Mouse (Mus musculus) intestine, postnatal 0 days (tissue): ENCODE data around the gene Rhox4f. TPM values are rescaled to one million over a fixed set of nuclear protein-coding genes. Genes with fewer than 3 reads are reported as not detected.
"Not testable (repeated sequence)": the region's sequence is repeated elsewhere in the genome, so short reads cannot be mapped to it uniquely, and the experiment has no call there.

Experiments
- ATAC-seq: fragments of 200-750 bp; cut with Nextera tagmentation; 2 replicates; pipeline ENCODE4 v1.8.0; 2017; ENCODE audit warnings: mild to moderate bottlenecking, moderate TSS enrichment, moderate library complexity
- H3K27ac ChIP-seq: fragments of 300-500 bp; sonication (generic); 2 replicates; pipeline ENCODE4 v1.5.1; 2014; ENCODE audit warnings: mild to moderate bottlenecking, low read depth, low read length, moderate library complexity
- H3K27me3 ChIP-seq: fragments of 300-500 bp; sonication (generic); replicated peaks from 2 replicates; pipeline ENCODE4 v1.6.1; 2014; ENCODE audit warnings: low read length, mixed read lengths; ENCODE audit not compliant: control insufficient read depth, insufficient read depth
- H3K36me3 ChIP-seq: fragments of 300-500 bp; sonication (generic); 2 replicates; pipeline ENCODE4 v1.6.1; 2014; ENCODE audit warnings: mild to moderate bottlenecking, moderate library complexity; ENCODE audit not compliant: control insufficient read depth, insufficient read depth
- H3K4me1 ChIP-seq: fragments of 300-500 bp; sonication (generic); replicated peaks from 2 replicates; pipeline ENCODE4 v1.6.1; 2014; ENCODE audit warnings: antibody characterized with exemption, low read length, mixed read lengths; ENCODE audit not compliant: control insufficient read depth, insufficient read depth
- H3K4me2 ChIP-seq: fragments of 300-500 bp; sonication (generic); replicated peaks from 2 replicates; pipeline ENCODE4 v1.6.1; 2014; ENCODE audit warnings: low read depth, mild to moderate bottlenecking, moderate library complexity
- H3K4me3 ChIP-seq: fragments of 300-500 bp; sonication (generic); 2 replicates; pipeline ENCODE4 v1.5.1; 2014; ENCODE audit warnings: low read depth, low read length
- H3K9ac ChIP-seq: fragments of 300-500 bp; sonication (generic); 2 replicates; pipeline ENCODE4 v1.6.1; 2014; ENCODE audit warnings: mild to moderate bottlenecking, low read depth, low read length
- H3K9me3 ChIP-seq: fragments of 300-500 bp; sonication (generic); 2 replicates; pipeline ENCODE4 v1.6.1; 2016; ENCODE audit warnings: mixed run types; ENCODE audit not compliant: control insufficient read depth
- WGBS: fragments of 180-500 bp; shearing (Covaris S2); extraction: QIAGEN DNeasy Blood & Tissue Kit; methylation state at CpG from one replicate; pipeline ENCODE4 v1.1.7; 2014; 5-methylcytosine and 5-hydroxymethylcytosine counted together
- polyA plus RNA-seq: library from polyadenylated mRNA; unstranded; fragments of >200 nt; fragmentation: Nextera tagmentation; extraction: Ambion mirVana; gene quantifications from 2 replicates; pipeline ENCODE4 v1.2.1, GENCODE M21; 2015

The Rhox4f gene
- polyA plus RNA-seq: not detected in 2 replicates

GRCm38 (mm10) chrX:37607604-37608003 is at the start of gene Rhox4f:
Rhox4f (minus strand) TSS chrX:37607704.
- H3K9me3 ChIP-seq, H3K27ac ChIP-seq, H3K9ac ChIP-seq, H3K36me3 ChIP-seq, H3K4me1 ChIP-seq, H3K4me3 ChIP-seq, H3K27me3 ChIP-seq, ATAC-seq, H3K4me2 ChIP-seq: not testable (repeated sequence)
- WGBS: 92% methylated on average over 14 of the region's 19 CpGs

GRCm38 (mm10) chrX:37651227-37651626 is 43.7 kb upstream of the Rhox4f start, which contains the start of gene Rhox4g:
Rhox4g (minus strand) TSS chrX:37651327.
- H3K4me1 ChIP-seq, ATAC-seq, H3K27me3 ChIP-seq, H3K9ac ChIP-seq, H3K4me3 ChIP-seq, H3K9me3 ChIP-seq, H3K27ac ChIP-seq, H3K4me2 ChIP-seq, H3K36me3 ChIP-seq: not testable (repeated sequence)
- 93% methylated on average over 16 of the region's 20 CpGs for WGBS

GRCm38 (mm10) chrX:37643370-37643769 is 35.9 kb upstream of the Rhox4f start, which contains the start of gene Rhox2g:
Rhox2g (minus strand) TSS chrX:37643470.
- H3K9me3 ChIP-seq, H3K9ac ChIP-seq, H3K4me1 ChIP-seq, H3K4me2 ChIP-seq, H3K4me3 ChIP-seq, ATAC-seq, H3K27me3 ChIP-seq, H3K36me3 ChIP-seq, H3K27ac ChIP-seq: not testable (repeated sequence)
- WGBS: 89% methylated on average over 6 of the region's 6 CpGs

GRCm38 (mm10) chrX:37628512-37628911 is 21.0 kb upstream of the Rhox4f start, which contains the start of gene Rhox3g:
Rhox3g (minus strand) TSS chrX:37628612.
- H3K9ac ChIP-seq, ATAC-seq, H3K9me3 ChIP-seq, H3K4me1 ChIP-seq, H3K27ac ChIP-seq, H3K27me3 ChIP-seq, H3K4me3 ChIP-seq, H3K36me3 ChIP-seq, H3K4me2 ChIP-seq: not testable (repeated sequence)
- WGBS: 90% methylated on average over 2 of the region's 2 CpGs

GRCm38 (mm10) chrX:37580692-37581091 is 26.8 kb downstream of the Rhox4f start, which contains the start of gene Rhox3f:
Rhox3f (plus strand) TSS chrX:37580992.
- H3K27ac ChIP-seq, H3K4me2 ChIP-seq, H3K4me1 ChIP-seq, H3K27me3 ChIP-seq, H3K4me3 ChIP-seq, H3K9ac ChIP-seq, ATAC-seq, H3K9me3 ChIP-seq, H3K36me3 ChIP-seq: not testable (repeated sequence)

- not testable (repeated sequence) for ATAC-seq, H3K9ac ChIP-seq, H3K4me3 ChIP-seq, H3K4me1 ChIP-seq, H3K4me2 ChIP-seq, H3K36me3 ChIP-seq, H3K27me3 ChIP-seq, H3K9me3 ChIP-seq, H3K27ac ChIP-seq
- 65% methylated on average over 2 of the region's 2 CpGs for WGBS
These were observed 34.9 kb downstream of the Rhox4f start for GRCm38 (mm10) chrX:37572638-37573037.

GRCm38 (mm10) chrX:37571105-37571504 is 36.4 kb downstream of the Rhox4f start, which contains the start of gene Rhox2f:
Rhox2f (plus strand) TSS chrX:37571405.
- H3K27me3 ChIP-seq, H3K27ac ChIP-seq, H3K4me1 ChIP-seq, H3K4me3 ChIP-seq, H3K36me3 ChIP-seq, H3K4me2 ChIP-seq, H3K9ac ChIP-seq, ATAC-seq, H3K9me3 ChIP-seq: not testable (repeated sequence)
- 92% methylated on average over 5 of the region's 8 CpGs for WGBS

GRCm38 (mm10) chrX:37557112-37557511 is 50.4 kb downstream of the Rhox4f start, which contains the start of gene Rhox4e:
Rhox4e (plus strand) TSS chrX:37557412.
- WGBS: 90% methylated on average over 10 of the region's 18 CpGs
- H3K9me3 ChIP-seq, H3K9ac ChIP-seq, H3K4me3 ChIP-seq, H3K27me3 ChIP-seq, ATAC-seq, H3K36me3 ChIP-seq, H3K4me2 ChIP-seq, H3K4me1 ChIP-seq, H3K27ac ChIP-seq: not testable (repeated sequence)
